Mouse (Mus musculus): ENCODE data around the gene Cyb5rl.
"Not testable (repeated sequence)": the region's sequence is repeated elsewhere in the genome, so short reads cannot be mapped to it uniquely, and the experiment has no call there.

Cyb5rl gene

GRCm38 (mm10) chr4:107109181-107109580, 42.4 kb downstream of the Cyb5rl start:
- not testable (repeated sequence) for DNase-seq (ENCODE audit: low spot score in 2 of 2)

GRCm38 (mm10) chr4:107114278-107114677, 47.5 kb downstream of the Cyb5rl start:
- DNase-seq (ENCODE audit: low spot score in 2 of 2) = no peak

- DNase-seq (ENCODE audit: low spot score in 2 of 2) = no peak
Observed at GRCm38 (mm10) chr4:107117741-107118385, 51.1 kb downstream of the Cyb5rl start.

GRCm38 (mm10) chr4:107119056-107119455, 52.3 kb downstream of the Cyb5rl start:
- no peak for DNase-seq (ENCODE audit: low spot score in 2 of 2)

DNA sequence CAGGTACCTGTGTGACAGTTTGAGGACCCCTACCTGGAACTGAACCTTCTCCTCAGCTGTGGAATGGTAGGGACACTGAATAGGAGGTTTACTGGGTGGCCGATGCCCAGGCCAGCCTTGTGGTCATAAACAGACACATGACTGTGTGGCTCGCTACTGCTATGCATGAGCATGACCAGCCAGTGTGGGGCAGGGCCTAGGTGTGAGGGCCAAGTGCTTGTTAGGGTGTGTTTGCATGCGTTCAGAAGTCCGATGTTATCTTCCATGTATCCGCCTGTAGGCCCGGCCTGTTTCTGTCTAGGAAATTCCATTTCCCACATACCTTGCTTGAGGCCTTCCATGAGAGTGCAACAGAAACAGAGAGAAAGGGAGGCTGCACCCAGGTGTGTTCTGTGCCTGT, 53.9 kb downstream of the Cyb5rl start:
- no peak for DNase-seq (ENCODE audit: low spot score in 2 of 2)

DNA sequence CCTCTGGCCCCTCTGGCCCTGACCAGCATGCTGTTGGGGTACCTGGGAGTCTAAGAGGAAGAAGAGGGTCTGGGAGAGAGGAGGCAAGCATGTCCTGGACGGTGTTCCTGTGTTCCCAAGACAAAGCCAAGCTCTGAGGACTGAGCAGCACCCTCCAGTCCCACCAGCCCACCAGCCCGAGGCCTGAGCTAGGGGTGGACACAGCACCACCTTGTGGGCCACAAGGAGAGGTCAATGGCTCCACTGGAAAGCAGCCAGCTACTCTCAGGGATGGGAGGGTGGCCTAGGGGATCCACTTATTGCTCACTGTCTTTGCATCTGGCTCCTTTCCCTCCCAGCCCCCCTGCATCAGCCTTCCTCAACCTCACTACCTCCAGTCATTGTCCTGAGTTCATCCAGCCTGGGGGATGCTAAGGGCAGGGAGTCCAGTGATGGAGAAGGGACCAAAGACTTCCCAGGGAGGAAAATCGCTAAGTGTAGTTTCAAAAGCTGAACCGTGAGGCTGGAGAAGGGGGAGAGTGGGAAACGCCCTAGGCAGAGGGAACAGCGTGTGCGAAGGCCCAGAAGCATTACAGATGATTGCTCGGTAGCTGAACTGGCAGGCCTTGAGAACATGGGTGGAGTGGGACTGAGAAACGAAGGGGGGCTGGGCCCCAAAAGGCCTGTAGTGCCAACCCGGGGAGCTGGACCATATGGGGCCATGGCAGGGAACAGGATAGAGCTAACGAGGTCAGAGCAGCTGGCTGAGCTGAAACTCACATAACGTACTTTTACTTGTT, 54.6 kb downstream of the Cyb5rl start:
- DNase-seq (ENCODE audit: low spot score in 2 of 2) = no peak

DNA sequence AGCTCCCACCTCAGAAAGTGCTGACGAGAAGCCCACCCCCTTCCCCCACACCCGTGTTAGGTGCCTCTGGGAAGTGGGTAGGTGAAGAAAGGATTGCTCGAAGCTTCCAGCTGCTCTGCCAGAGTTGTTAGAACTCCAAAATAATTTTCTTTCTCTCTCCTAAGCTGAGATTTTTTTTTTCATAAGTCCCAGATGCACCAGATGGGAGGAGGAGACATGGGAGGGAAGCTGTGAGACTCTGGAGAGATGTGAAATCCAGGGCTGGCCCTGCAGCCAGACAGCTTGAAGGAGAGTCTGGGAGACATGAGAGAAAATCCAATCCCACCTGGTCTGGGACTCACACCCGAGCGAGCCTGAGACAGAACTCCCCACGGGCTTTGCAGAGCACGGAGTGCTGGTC, 57.6 kb downstream of the Cyb5rl start:
- DNase-seq (ENCODE audit: low spot score in 2 of 2) = peak in 1 of 2 experiments; percentile 36

DNA sequence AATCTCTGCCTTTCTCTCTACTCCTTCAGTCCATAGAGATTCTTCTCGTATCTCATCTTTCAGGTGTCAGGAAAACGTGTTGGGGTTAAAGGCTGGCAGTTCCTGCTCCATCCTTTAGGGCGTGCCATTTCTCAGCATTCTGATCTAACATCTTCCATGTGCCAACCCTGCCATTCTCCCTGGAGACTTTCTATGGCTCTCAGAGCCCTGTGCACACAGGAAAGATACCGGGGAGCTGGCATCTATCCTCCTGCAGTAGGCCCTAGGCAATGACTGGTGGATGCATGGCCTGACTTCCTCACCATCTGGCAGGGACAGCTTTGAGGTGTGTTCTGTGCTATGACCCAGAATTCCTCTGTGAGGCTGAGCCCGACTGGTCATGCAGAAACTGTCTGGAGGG, 58.3 kb downstream of the Cyb5rl start:
- no peak for DNase-seq (ENCODE audit: low spot score in 2 of 2)

DNA sequence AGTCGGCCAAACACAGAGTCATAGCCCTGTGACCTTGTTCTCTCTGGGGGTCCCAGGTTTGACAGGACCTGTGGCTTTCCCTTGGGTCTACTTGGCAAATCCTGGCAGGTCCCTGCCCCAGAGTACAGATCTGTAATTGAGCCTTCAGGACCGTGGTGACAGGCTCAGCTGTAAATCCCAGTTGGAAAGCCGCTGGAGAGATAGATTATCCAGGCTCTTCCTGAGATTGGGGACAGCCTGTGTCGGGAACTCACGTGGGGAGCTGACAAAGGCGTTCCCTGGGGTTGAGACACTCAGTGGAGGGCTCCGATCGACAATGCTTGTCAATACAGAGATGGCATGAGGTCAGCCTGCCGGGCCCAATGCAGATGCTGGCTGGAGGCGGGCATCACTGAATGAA, 59.6 kb downstream of the Cyb5rl start:
- DNase-seq (ENCODE audit: low spot score in 2 of 2) = no peak

- DNase-seq (ENCODE audit: low spot score in 2 of 2) = no peak
Observed at GRCm38 (mm10) chr4:107126891-107127524, 60.2 kb downstream of the Cyb5rl start.

GRCm38 (mm10) chr4:107127901-107128669, 61.3 kb downstream of the Cyb5rl start:
- DNase-seq (ENCODE audit: low spot score in 2 of 2) = no peak

GRCm38 (mm10) chr4:107129373-107129772, 62.6 kb downstream of the Cyb5rl start:
- DNase-seq (ENCODE audit: low spot score in 2 of 2) = no peak

- DNase-seq (ENCODE audit: low spot score in 2 of 2) = no peak
Observed at GRCm38 (mm10) chr4:107130534-107130933, 63.7 kb downstream of the Cyb5rl start.

DNA sequence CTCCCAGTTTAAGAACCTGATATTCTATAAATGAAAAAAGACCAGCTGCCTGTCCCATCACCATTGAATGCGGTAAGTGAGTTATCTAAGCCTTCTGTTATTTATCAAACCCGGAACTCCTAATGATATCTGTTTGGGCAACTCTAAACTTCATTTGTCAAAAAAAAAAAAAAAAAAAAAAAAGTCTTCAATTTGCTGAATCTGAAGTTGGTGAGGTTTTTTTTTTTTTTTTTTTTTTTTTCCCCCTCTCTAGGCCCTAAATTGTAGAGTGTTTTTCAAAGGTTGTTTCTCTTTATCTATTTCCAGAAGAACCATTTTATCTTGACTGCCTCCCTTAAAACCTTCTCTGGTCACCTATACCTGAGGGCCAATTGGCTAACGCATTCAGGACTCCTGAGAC, 68.1 kb downstream of the Cyb5rl start:
- no peak for DNase-seq (ENCODE audit: low spot score in 2 of 2)

DNA sequence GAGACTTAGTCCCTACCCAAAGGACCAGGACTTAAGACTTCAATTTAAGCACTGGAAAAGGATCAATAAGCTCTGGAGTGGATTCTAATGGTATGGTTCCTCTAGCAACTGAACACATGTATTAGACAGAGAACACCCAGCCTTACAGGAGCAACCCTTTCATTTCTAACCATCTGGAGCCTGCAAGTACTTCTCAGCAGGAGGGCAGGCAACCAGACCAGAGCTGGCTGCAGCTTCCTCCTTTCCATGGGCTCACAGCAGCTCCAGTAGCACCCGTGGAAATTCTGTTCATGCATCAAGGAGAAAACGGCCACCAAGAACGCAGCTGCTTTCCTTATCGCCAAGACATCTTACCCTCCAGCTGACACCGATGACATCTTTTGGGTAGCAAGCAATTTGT, 68.9 kb downstream of the Cyb5rl start:
- no peak for DNase-seq (ENCODE audit: low spot score in 2 of 2)

GRCm38 (mm10) chr4:107136531-107136930, 69.7 kb downstream of the Cyb5rl start:
- no peak for DNase-seq (ENCODE audit: low spot score in 2 of 2)

All from left cerebral cortex, adult 9 months (tissue).